Mouse (Mus musculus): ENCODE data around the gene Rbm4b. TPM values are rescaled to one million over a fixed set of nuclear protein-coding genes. Genes with fewer than 3 reads are reported as not detected.

The Rbm4b gene
- total and polyA plus RNA-seq, 2 experiments from 2014 or later: 59.2 to 81.8 TPM

- 91% methylated on average over 5 of the region's 5 CpGs for WGBS
- Histone ChIP-seq H3K27ac (no peak overlapping the region), H3K4me1 (ENCODE audit: insufficient read depth, low read length) (no peaks in the 10 kb centered on the region; the same call in 1 of the 2 replicates), H3K36me3 (ENCODE audit: insufficient read depth, low read length) (peaks cover 33% of the 10 kb centered on the region), H3K4me2 (ENCODE audit: low read depth, low read length) (no peak overlapping the region), H3K4me3 (ENCODE audit: low read length) (no peak overlapping the region), H3K9me3 (ENCODE audit: low read length) (no peaks in the 10 kb centered on the region), H3K27me3 (ENCODE audit: insufficient read depth, low read length) (no peaks in the 10 kb centered on the region), H3K9ac (replicated peaks; ENCODE audit: low read length) (no peak overlapping the region)
- ATAC-seq (no peak), DNase-seq (ENCODE audit: low spot score) (no peak)
- no peak for TF ChIP-seq CTCF (IDR thresholded peaks at IDR 0.05; ENCODE audit: low read depth)
Observed at GRCm38 (mm10) chr19:4799083-4799482, 42.8 kb downstream of the Rbm4b start.

- Histone ChIP-seq H3K9me3 (ENCODE audit: low read length) (no peaks in the 10 kb centered on the region), H3K36me3 (ENCODE audit: insufficient read depth, low read length) (peaks cover 33% of the 10 kb centered on the region), H3K4me2 (ENCODE audit: low read depth, low read length) (no peak overlapping the region), H3K27me3 (ENCODE audit: insufficient read depth, low read length) (no peaks in the 10 kb centered on the region), H3K4me3 (ENCODE audit: low read length) (no peak overlapping the region), H3K4me1 (ENCODE audit: insufficient read depth, low read length) (no peaks in the 10 kb centered on the region; the same call in 1 of the 2 replicates), H3K27ac (no peak overlapping the region; the same call in 1 of the 2 replicates), H3K9ac (replicated peaks; ENCODE audit: low read length) (no peak overlapping the region)
- ATAC-seq: peak; percentile 77
- 66% methylated on average over 7 of the region's 7 CpGs for WGBS
- no peak for TF ChIP-seq CTCF (IDR thresholded peaks at IDR 0.05; ENCODE audit: low read depth)
- DNase-seq (ENCODE audit: low spot score): peak; percentile 51
Observed at GRCm38 (mm10) chr19:4802691-4803091, 46.4 kb downstream of the Rbm4b start.

- no peaks in the 10 kb centered on the region for H3K27me3 ChIP-seq (ENCODE audit: insufficient read depth, low read length)
- ATAC-seq (0 out of 2 replicates have a peak, but pooled peaks have one; percentile 40), DNase-seq (ENCODE audit: low spot score) (peak; percentile 5)
- no peak overlapping the region for H3K9ac ChIP-seq (replicated peaks; ENCODE audit: low read length)
- H3K9me3 ChIP-seq (ENCODE audit: low read length): no peaks in the 10 kb centered on the region
- H3K4me3 ChIP-seq (ENCODE audit: low read length): no peak overlapping the region
- no peak for TF ChIP-seq CTCF (IDR thresholded peaks at IDR 0.05; ENCODE audit: low read depth)
- peaks cover 33% of the 10 kb centered on the region for H3K36me3 ChIP-seq (ENCODE audit: insufficient read depth, low read length)
- peak overlapping the region; percentile 15; the same call in 1 of the 2 replicates for H3K27ac ChIP-seq
- H3K4me2 ChIP-seq (ENCODE audit: low read depth, low read length): no peak overlapping the region
- 69% methylated on average over 10 of the region's 10 CpGs for WGBS
- peaks cover under 1% of the 10 kb centered on the region; the same call in 1 of the 2 replicates for H3K4me1 ChIP-seq (ENCODE audit: insufficient read depth, low read length)
Observed at GRCm38 (mm10) chr19:4803283-4803682, 47.0 kb downstream of the Rbm4b start.

GRCm38 (mm10) chr19:4810309-4810708, 54.0 kb downstream of the Rbm4b start:
- peak overlapping the region; percentile 95 for H3K27ac ChIP-seq
- WGBS: under 1% methylated on average over 14 of the region's 14 CpGs

GRCm38 (mm10) chr19:4810746-4811062, 54.4 kb downstream of the Rbm4b start:
- WGBS: 0% methylated on average over 17 of the region's 17 CpGs
- H3K36me3 ChIP-seq (ENCODE audit: insufficient read depth, low read length): no peaks in the 10 kb centered on the region
- no peaks in the 10 kb centered on the region for H3K9me3 ChIP-seq (ENCODE audit: low read length)
- peak overlapping the region; percentile 95 for H3K27ac ChIP-seq
- no peaks in the 10 kb centered on the region for H3K27me3 ChIP-seq (ENCODE audit: insufficient read depth, low read length)
- H3K4me2 ChIP-seq (ENCODE audit: low read depth, low read length): peak overlapping the region; percentile 92
- peak overlapping the region; percentile 71 for H3K9ac ChIP-seq (replicated peaks; ENCODE audit: low read length)
- H3K4me3 ChIP-seq (ENCODE audit: low read length): peak overlapping the region; percentile 83
- ATAC-seq: no peak
- no peak for TF ChIP-seq CTCF (IDR thresholded peaks at IDR 0.05; ENCODE audit: low read depth)
- no peak for DNase-seq (ENCODE audit: low spot score)
- H3K4me1 ChIP-seq (ENCODE audit: insufficient read depth, low read length): peaks cover 12% of the 10 kb centered on the region; the same call in 1 of the 2 replicates

More at GRCm38 (mm10) chr19:4810309-4810708, 54.0 kb downstream of the Rbm4b start:
- H3K27me3 ChIP-seq (ENCODE audit: insufficient read depth, low read length): no peaks in the 10 kb centered on the region
- H3K9me3 ChIP-seq (ENCODE audit: low read length): no peaks in the 10 kb centered on the region
- H3K36me3 ChIP-seq (ENCODE audit: insufficient read depth, low read length): no peaks in the 10 kb centered on the region
- no peak for DNase-seq (ENCODE audit: low spot score)
- peak overlapping the region; percentile 83 for H3K4me3 ChIP-seq (ENCODE audit: low read length)
- no peak for ATAC-seq
- no peak for TF ChIP-seq CTCF (IDR thresholded peaks at IDR 0.05; ENCODE audit: low read depth)
- H3K4me1 ChIP-seq (ENCODE audit: insufficient read depth, low read length): peaks cover 12% of the 10 kb centered on the region; the same call in 1 of the 2 replicates
- peak overlapping the region; percentile 92 for H3K4me2 ChIP-seq (ENCODE audit: low read depth, low read length)
- peak overlapping the region; percentile 71 for H3K9ac ChIP-seq (replicated peaks; ENCODE audit: low read length)

GRCm38 (mm10) chr19:4811063-4811908, 55.0 kb downstream of the Rbm4b start, which contains the start of the genes Gm21992 and Rbm14:
Gene Gm21992, minus strand, starts transcription at chr19:4811612.
Gene Rbm14, minus strand, starts transcription at chr19:4811634.
- Histone ChIP-seq H3K27ac (peak within 1 kb of the TSS; percentile 95), H3K36me3 (ENCODE audit: insufficient read depth, low read length) (no peaks in the 10 kb centered on the region), H3K9ac (replicated peaks; ENCODE audit: low read length) (peak within 1 kb of the TSS; percentile 71), H3K4me2 (ENCODE audit: low read depth, low read length) (peak within 1 kb of the TSS; percentile 92), H3K27me3 (ENCODE audit: insufficient read depth, low read length) (no peaks in the 10 kb centered on the region), H3K4me1 (ENCODE audit: insufficient read depth, low read length) (peaks cover 12% of the 10 kb centered on the region; the same call in 1 of the 2 replicates), H3K9me3 (ENCODE audit: low read length) (no peaks in the 10 kb centered on the region), H3K4me3 (ENCODE audit: low read length) (peak within 1 kb of the TSS; percentile 83)
- ATAC-seq (peak; percentile 98), DNase-seq (ENCODE audit: low spot score) (peak; percentile 100)
- under 1% methylated on average over 83 of the region's 83 CpGs for WGBS
- no peak for TF ChIP-seq CTCF (IDR thresholded peaks at IDR 0.05; ENCODE audit: low read depth)
